Mouse (Mus musculus) testis, adult 2 months (tissue): ENCODE data around the gene Vsir. TPM values are rescaled to one million over a fixed set of nuclear protein-coding genes. Genes with fewer than 3 reads are reported as not detected.

ENCODE experiments used
- H3K27ac ChIP-seq: fragments of 200-500 bp; 2 replicates; pipeline ENCODE4 v1.5.1; 2012; ENCODE audit warnings: low read depth, low read length; ENCODE audit not compliant: control insufficient read depth, insufficient read depth
- H3K27me3 ChIP-seq: fragments of 200-500 bp; 2 replicates; pipeline ENCODE4 v1.6.1; 2012; ENCODE audit warnings: mild to moderate bottlenecking, low read length, moderate library complexity; ENCODE audit not compliant: control insufficient read depth, insufficient read depth
- H3K36me3 ChIP-seq: fragments of 200-500 bp; 2 replicates; pipeline ENCODE4 v1.6.1; 2012; ENCODE audit warnings: mild to moderate bottlenecking, low read length; ENCODE audit not compliant: control insufficient read depth, insufficient read depth
- H3K4me1 ChIP-seq: fragments of 200-500 bp; 2 replicates; pipeline ENCODE4 v1.6.1; 2012; ENCODE audit warnings: low read length; ENCODE audit not compliant: control insufficient read depth, insufficient read depth
- H3K4me3 ChIP-seq: fragments of 200-500 bp; 2 replicates; pipeline ENCODE4 v1.5.1; 2012; ENCODE audit warnings: low read depth, mild to moderate bottlenecking, low read length, moderate library complexity, mixed read lengths; ENCODE audit not compliant: control insufficient read depth
- CTCF ChIP-seq: fragments of 200-500 bp; IDR thresholded peaks from 2 replicates; pipeline ENCODE4 v1.5.1; 2012; ENCODE audit warnings: low read depth, mild to moderate bottlenecking, inconsistent platforms, low read length, moderate library complexity; ENCODE audit not compliant: control insufficient read depth, insufficient read depth, insufficient replicate concordance
- POLR2A ChIP-seq: fragments of 200-500 bp; IDR thresholded peaks from 2 replicates; pipeline ENCODE4 v1.6.1; 2012; ENCODE audit warnings: low read depth, mild to moderate bottlenecking, inconsistent platforms, low read length, moderate library complexity; ENCODE audit not compliant: control insufficient read depth
- polyA plus RNA-seq: library from polyadenylated mRNA; depleted of rRNA; stranded (reverse); fragments of >200 nt; gene quantifications from 2 replicates; pipeline ENCODE4 v1.2.3, GENCODE M21; 2012

Vsir gene
- polyA plus RNA-seq, 1 experiment: 3.0 TPM

DNA sequence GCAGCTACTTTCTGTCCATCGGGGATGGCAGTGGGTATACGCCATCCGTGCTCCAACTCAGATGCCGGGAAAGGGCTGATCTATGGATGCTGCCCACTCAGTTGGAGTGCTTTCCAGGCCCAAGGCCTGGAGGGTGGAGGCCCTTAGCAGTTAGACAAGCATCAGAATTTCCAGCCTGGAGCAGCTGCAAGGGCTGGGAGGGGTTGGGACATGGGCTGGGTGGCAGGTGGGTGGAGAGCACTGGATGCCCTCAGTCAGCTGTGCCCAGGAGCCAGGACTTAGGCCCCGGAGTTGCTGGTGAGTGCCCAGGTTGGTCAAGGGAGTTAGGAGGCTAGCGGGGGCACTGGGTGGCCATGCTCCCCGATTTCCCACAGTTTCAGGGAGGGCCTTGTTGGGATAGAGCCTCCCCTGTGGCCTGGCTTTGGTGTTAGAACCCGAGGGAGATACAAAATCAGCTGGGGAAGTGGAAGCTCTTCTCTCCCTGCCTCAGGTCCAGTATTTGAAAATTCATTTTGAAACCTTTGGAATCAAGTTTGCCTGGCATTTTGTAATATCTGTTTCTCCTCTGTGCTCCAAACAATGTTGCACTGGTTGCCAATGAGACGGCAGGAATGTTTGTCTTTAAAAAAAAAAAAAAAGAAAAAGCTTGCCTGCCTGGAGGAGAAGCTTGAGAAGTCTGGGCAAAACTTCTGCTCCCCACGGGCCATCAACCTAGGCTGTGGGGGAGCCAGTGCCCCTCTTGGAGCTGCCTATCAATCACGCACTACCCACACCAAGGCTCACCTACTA is 54.0 kb downstream of the Vsir start:
- Histone ChIP-seq H3K4me3 (no peak overlapping the region), H3K4me1 (no peaks in the 10 kb centered on the region), H3K36me3 (no peaks in the 10 kb centered on the region), H3K27ac (no peak overlapping the region), H3K27me3 (no peaks in the 10 kb centered on the region)
- no peak for TF ChIP-seq POLR2A

- Histone ChIP-seq H3K27ac (no peak overlapping the region), H3K36me3 (no peaks in the 10 kb centered on the region), H3K27me3 (no peaks in the 10 kb centered on the region), H3K4me3 (no peak overlapping the region), H3K4me1 (no peaks in the 10 kb centered on the region)
- TF ChIP-seq POLR2A (no peak), CTCF (no peak)
Observed at GRCm38 (mm10) chr10:60405460-60406177, 59.0 kb downstream of the Vsir start.

- Histone ChIP-seq H3K27me3 (no peaks in the 10 kb centered on the region), H3K4me3 (no peak overlapping the region), H3K36me3 (no peaks in the 10 kb centered on the region), H3K27ac (no peak overlapping the region), H3K4me1 (peaks cover 2% of the 10 kb centered on the region)
- TF ChIP-seq CTCF (peak; percentile 97), POLR2A (no peak)
Observed at GRCm38 (mm10) chr10:60407831-60408230, 61.2 kb downstream of the Vsir start.

GRCm38 (mm10) chr10:60411794-60412193 is 65.1 kb downstream of the Vsir start:
- Histone ChIP-seq H3K27ac (no peak overlapping the region), H3K27me3 (no peaks in the 10 kb centered on the region), H3K4me3 (peak overlapping the region; percentile 71), H3K4me1 (peaks cover 2% of the 10 kb centered on the region), H3K36me3 (no peaks in the 10 kb centered on the region)
- TF ChIP-seq POLR2A: no peak
- 0 out of 2 replicates have a peak, but pooled peaks have one; percentile 9 for TF ChIP-seq CTCF

- Histone ChIP-seq H3K4me1 (peaks cover 2% of the 10 kb centered on the region), H3K27me3 (no peaks in the 10 kb centered on the region), H3K4me3 (peak overlapping the region; percentile 71), H3K36me3 (no peaks in the 10 kb centered on the region), H3K27ac (no peak overlapping the region)
- TF ChIP-seq CTCF (no peak), POLR2A (no peak)
Observed at GRCm38 (mm10) chr10:60413756-60414155, 67.1 kb downstream of the Vsir start.

- TF ChIP-seq POLR2A: no peak
- no peak for TF ChIP-seq CTCF
- Histone ChIP-seq H3K4me3 (no peak overlapping the region), H3K27ac (no peak overlapping the region), H3K4me1 (peaks cover 1% of the 10 kb centered on the region), H3K27me3 (no peaks in the 10 kb centered on the region), H3K36me3 (no peaks in the 10 kb centered on the region)
Observed at GRCm38 (mm10) chr10:60417041-60417440, 70.4 kb downstream of the Vsir start.

GRCm38 (mm10) chr10:60418137-60418536 is 71.5 kb downstream of the Vsir start:
- Histone ChIP-seq H3K27ac (no peak overlapping the region), H3K4me1 (no peaks in the 10 kb centered on the region; the same call in 1 of the 2 replicates), H3K36me3 (no peaks in the 10 kb centered on the region), H3K4me3 (no peak overlapping the region), H3K27me3 (no peaks in the 10 kb centered on the region)
- TF ChIP-seq POLR2A: no peak
- peak; percentile 58; the same call in 1 of the 2 replicates for TF ChIP-seq CTCF
